Mouse (Mus musculus) myocyte (in vitro differentiated cells): ENCODE results near the gene Fam131b.

ENCODE experiments used
- CEBPB ChIP-seq: IDR thresholded peaks from 2 replicates; pipeline ENCODE4 v1.6.1; 2011; ENCODE audit warnings: mild to moderate bottlenecking, moderate library complexity; ENCODE audit not compliant: poor library complexity, insufficient read depth, severe bottlenecking
- MAX ChIP-seq: IDR thresholded peaks from one replicate; pipeline ENCODE4 v1.6.1; 2011; ENCODE audit warnings: low read depth, mild to moderate bottlenecking, control low read depth
- MYOG ChIP-seq, 3 experiments: IDR thresholded peaks; one replicate each; pipeline ENCODE4 v1.6.1; 2011; ENCODE audit warnings: control low read depth in 2 of 3, low read depth in 2 of 3, mild to moderate bottlenecking in 2 of 3; ENCODE audit not compliant: insufficient read length in 2 of 3, control insufficient read depth in 1 of 3, insufficient read depth in 1 of 3
- POLR2A ChIP-seq: IDR thresholded peaks from one replicate; pipeline ENCODE4 v1.6.1; 2011; ENCODE audit warnings: low read depth, mild to moderate bottlenecking, control low read depth, moderate library complexity; ENCODE audit not compliant: insufficient read length
- SRF ChIP-seq: IDR thresholded peaks from one replicate; pipeline ENCODE4 v1.6.1; 2011; ENCODE audit warnings: low read depth; ENCODE audit not compliant: control insufficient read depth, insufficient read length
- USF1 ChIP-seq: IDR thresholded peaks from one replicate; pipeline ENCODE4 v1.6.1; 2011; ENCODE audit warnings: low read depth, mild to moderate bottlenecking, control low read depth, moderate library complexity

- no peak for TF ChIP-seq POLR2A
- no peak for TF ChIP-seq SRF
- no peak for TF ChIP-seq CEBPB
- no peak for TF ChIP-seq MAX
- no peak for TF ChIP-seq USF1
- no peak for TF ChIP-seq MYOG (IDR thresholded peaks at IDR 0.05; ENCODE audit: control insufficient read depth in 1 of 3, insufficient read depth in 1 of 3, insufficient read length in 2 of 3, low read depth in 2 of 3)
These were observed 796 bp upstream of the Fam131b start for GRCm38 (mm10) chr6:42325268-42325609.
